Mouse (Mus musculus) neural tube, embryonic 13.5 days (tissue): ENCODE results near the gene Fam172a. TPM values are rescaled to one million over a fixed set of nuclear protein-coding genes. Genes with fewer than 3 reads are reported as not detected.

ENCODE experiments used
- ATAC-seq: fragments of 200-750 bp; cut with Nextera tagmentation; 2 replicates; pipeline ENCODE4 v1.8.0; 2017; ENCODE audit warnings: low read depth, mild to moderate bottlenecking, moderate TSS enrichment, moderate library complexity
- H3K27ac ChIP-seq: fragments of 300-500 bp; sonication (generic); replicated peaks from 2 replicates; pipeline ENCODE4 v1.5.1; 2015; ENCODE audit warnings: moderate library complexity, mild to moderate bottlenecking, inconsistent platforms
- H3K27me3 ChIP-seq: fragments of 300-500 bp; sonication (generic); 2 replicates; pipeline ENCODE4 v1.6.1; 2015; ENCODE audit warnings: mild to moderate bottlenecking, inconsistent platforms
- H3K36me3 ChIP-seq: fragments of 300-500 bp; sonication (generic); 2 replicates; pipeline ENCODE4 v1.6.1; 2015; ENCODE audit warnings: mild to moderate bottlenecking, inconsistent platforms
- H3K4me1 ChIP-seq: fragments of 300-500 bp; sonication (generic); replicated peaks from 2 replicates; pipeline ENCODE4 v1.6.1; 2015; ENCODE audit warnings: inconsistent platforms
- H3K4me2 ChIP-seq: fragments of 300-500 bp; sonication (generic); 2 replicates; pipeline ENCODE4 v1.6.1; 2015; ENCODE audit warnings: inconsistent platforms, mild to moderate bottlenecking, moderate library complexity
- H3K4me3 ChIP-seq: fragments of 300-500 bp; sonication (generic); 2 replicates; pipeline ENCODE4 v1.5.1; 2015; ENCODE audit warnings: mild to moderate bottlenecking, inconsistent platforms
- H3K9ac ChIP-seq: fragments of 300-500 bp; sonication (generic); 2 replicates; pipeline ENCODE4 v1.6.1; 2015; ENCODE audit warnings: moderate library complexity, mild to moderate bottlenecking, inconsistent platforms
- H3K9me3 ChIP-seq: fragments of 300-500 bp; sonication (generic); 2 replicates; pipeline ENCODE4 v1.6.1; 2016; ENCODE audit warnings: inconsistent platforms
- WGBS: fragments of 180-500 bp; shearing (Covaris S2); methylation state at CpG from one replicate; pipeline ENCODE4 v1.1.7; 2015; 5-methylcytosine and 5-hydroxymethylcytosine counted together
- polyA plus RNA-seq: library from polyadenylated mRNA; unstranded; fragments of >200 nt; fragmentation: Nextera tagmentation; extraction: Ambion mirVana; gene quantifications from 2 replicates; pipeline ENCODE4 v1.2.1, GENCODE M21; 2015

Gene Fam172a
- polyA plus RNA-seq, 1 experiment from 2014 or later, result 35.3 TPM

DNA sequence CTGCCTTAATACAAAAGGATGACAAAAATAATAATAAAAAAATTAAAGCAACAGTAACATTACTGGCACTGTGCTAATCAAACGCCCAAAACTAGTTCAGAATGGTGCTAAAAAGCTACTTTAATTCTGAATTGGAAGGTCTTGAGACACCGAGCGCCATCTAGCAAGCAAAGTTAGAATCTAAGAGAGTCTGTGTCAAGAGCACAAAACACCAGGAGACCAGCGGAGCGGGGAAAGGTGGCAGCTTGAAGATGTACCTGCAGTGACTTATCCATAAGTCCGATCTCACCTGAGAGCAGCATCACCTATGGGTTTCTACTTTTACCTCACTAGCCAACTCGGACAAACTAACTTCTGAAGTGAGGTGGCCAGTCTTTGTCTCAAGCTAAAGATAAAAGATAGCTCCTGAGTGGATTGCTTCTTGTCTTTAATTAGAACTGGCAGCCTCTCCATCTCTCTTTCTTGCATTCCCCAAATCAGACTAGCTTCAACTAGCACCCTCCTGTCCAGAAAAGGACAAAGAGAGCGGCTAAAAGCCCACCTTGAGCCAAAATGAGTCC, 474.1 kb downstream of the Fam172a start:
- no peak overlapping the region for H3K9ac ChIP-seq
- no peak for ATAC-seq
- H3K27me3 ChIP-seq, result peaks cover 63% of the 10 kb centered on the region
- no peak overlapping the region for H3K27ac ChIP-seq
- no peaks in the 10 kb centered on the region for H3K9me3 ChIP-seq
- no peak overlapping the region for H3K4me2 ChIP-seq
- no peaks in the 10 kb centered on the region for H3K36me3 ChIP-seq
- 6% methylated on average over 8 of the region's 8 CpGs for WGBS
- H3K4me3 ChIP-seq, result no peak overlapping the region
- H3K4me1 ChIP-seq, result peaks cover 29% of the 10 kb centered on the region

DNA sequence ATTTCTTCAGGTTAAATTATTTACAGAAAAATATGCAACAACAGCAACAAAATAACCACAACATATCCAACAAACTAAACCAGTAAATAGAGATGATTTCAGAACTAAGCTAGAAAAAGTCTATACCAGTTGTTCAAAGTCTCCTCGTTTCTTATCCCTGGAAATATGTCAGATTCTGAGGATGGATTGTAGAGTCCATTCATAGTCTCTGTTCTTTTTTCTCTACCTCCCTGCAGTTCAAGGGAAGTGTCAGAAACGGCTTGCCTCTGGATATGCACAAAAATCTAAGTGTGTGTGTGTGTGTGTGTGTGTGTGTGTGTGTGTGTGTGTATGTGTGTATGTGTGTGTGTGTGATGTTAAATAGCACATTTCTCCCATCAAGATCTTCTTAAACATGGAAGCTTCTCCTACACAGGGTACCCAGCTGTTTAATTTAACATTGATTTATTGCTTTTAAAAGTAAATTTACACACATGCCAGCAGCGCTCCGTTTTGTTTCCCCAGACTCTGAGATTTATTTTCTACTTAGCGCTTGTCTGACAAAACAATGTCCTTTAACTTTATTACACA, 475.6 kb downstream of the Fam172a start:
- Histone ChIP-seq H3K27ac (no peak overlapping the region), H3K9ac (no peak overlapping the region), H3K27me3 (peaks cover 49% of the 10 kb centered on the region), H3K9me3 (no peaks in the 10 kb centered on the region), H3K4me1 (peaks cover 35% of the 10 kb centered on the region), H3K4me3 (no peak overlapping the region), H3K36me3 (no peaks in the 10 kb centered on the region), H3K4me2 (no peak overlapping the region)
- ATAC-seq, result no peak
- WGBS, result 14% methylated on average over 5 of the region's 5 CpGs

DNA sequence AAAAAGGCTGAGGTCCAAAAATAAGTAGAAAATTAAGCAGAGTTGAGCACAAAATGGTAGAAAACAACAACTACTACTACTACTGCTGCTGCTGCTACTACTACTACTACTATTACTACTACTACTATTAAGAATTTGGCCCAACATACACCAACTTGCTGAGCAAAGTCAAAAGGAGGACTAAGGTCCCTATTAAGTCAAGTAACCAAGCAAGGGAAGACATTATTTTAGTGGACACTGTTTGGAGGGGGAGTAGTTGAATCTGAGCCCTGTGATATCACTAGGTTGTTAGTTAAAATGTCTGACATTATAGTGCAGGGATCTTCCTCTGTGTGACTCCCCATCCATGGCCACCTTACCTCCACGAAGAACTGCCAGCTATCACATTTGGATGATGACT, 476.2 kb downstream of the Fam172a start:
- Histone ChIP-seq H3K4me1 (peaks cover 41% of the 10 kb centered on the region), H3K27me3 (peaks cover 44% of the 10 kb centered on the region), H3K4me2 (no peak overlapping the region; the same call in 1 of the 2 replicates), H3K4me3 (no peak overlapping the region), H3K36me3 (no peaks in the 10 kb centered on the region), H3K9ac (no peak overlapping the region), H3K9me3 (no peaks in the 10 kb centered on the region), H3K27ac (no peak overlapping the region)
- no peak for ATAC-seq
- 3% methylated on average over 1 of the region's 1 CpGs for WGBS

DNA sequence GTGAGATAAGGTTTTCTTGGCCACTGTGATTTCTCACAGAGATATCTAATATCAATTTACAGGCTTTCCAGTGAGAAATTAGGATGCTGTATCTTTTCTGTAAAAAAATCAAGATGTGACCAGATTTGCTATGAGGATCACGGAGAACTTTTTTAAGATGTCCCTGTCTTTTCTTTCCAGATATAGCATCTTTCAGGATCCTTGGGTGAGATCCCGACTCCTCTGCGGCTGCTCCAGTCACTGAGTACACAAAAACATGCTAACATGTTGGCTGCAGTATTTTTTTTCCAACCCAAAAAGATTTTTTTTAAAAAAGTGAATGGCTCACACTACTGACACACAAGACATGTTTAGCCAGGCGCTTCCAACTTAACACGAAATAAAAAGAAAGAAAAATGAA, 476.9 kb downstream of the Fam172a start:
- peak overlapping the region; percentile 44 for H3K4me3 ChIP-seq
- 9% methylated on average over 5 of the region's 5 CpGs for WGBS
- H3K9me3 ChIP-seq, result no peaks in the 10 kb centered on the region
- peaks cover 47% of the 10 kb centered on the region for H3K4me1 ChIP-seq
- H3K4me2 ChIP-seq, result peak overlapping the region; percentile 78
- peaks cover 40% of the 10 kb centered on the region for H3K27me3 ChIP-seq
- no peak for ATAC-seq
- 0 out of 2 replicates have a peak overlapping the region, but pooled peaks have one; percentile 61 for H3K27ac ChIP-seq
- H3K9ac ChIP-seq, result peak overlapping the region; percentile 70; the same call in 1 of the 2 replicates
- H3K36me3 ChIP-seq, result no peaks in the 10 kb centered on the region

DNA sequence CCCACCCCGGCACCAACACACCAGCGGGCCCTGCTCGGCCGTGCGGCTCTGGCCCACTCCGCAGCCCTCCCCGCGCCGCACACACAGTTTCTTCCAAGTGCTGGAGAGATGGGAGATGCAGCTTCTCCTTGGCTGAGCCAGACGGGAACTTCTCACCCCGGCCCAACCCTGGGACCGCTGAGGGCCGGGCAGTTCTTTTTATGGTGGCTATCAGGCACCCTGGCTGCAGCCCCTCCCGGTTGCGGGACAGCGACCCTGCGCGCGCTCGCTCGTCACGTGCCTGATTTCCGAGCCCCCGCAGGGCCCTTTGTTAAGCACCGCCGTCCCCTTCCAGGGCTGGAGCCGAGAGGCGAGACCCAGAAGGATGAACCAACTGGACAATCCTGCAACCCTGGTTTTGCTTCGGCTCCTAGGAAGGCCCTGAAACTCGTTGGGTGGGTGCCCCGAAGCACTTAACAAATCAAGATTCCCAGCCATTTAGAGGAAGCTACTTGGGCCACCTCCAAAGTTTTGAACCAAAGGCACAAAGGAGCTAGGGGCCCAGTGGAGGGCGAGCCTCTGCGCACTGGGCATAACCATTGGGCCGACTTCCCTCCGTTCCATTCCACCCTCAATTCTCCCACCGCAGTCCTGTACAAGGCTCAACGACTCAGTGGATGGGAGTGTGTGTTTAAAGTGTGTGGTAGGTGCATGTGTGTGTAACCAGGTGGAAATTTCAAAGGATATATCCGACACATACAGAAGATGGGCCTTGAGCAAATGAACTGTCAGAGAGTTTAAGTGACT, 477.7 kb downstream of the Fam172a start:
- Histone ChIP-seq H3K9ac (peak overlapping the region; percentile 70), H3K4me2 (peak overlapping the region; percentile 78), H3K27ac (peak overlapping the region; percentile 61; the same call in 1 of the 2 replicates), H3K27me3 (peaks cover 32% of the 10 kb centered on the region), H3K36me3 (no peaks in the 10 kb centered on the region), H3K4me1 (peaks cover 53% of the 10 kb centered on the region), H3K9me3 (no peaks in the 10 kb centered on the region), H3K4me3 (peak overlapping the region; percentile 44)
- 2% methylated on average over 38 of the region's 38 CpGs for WGBS
- ATAC-seq, result peak; percentile 33

DNA sequence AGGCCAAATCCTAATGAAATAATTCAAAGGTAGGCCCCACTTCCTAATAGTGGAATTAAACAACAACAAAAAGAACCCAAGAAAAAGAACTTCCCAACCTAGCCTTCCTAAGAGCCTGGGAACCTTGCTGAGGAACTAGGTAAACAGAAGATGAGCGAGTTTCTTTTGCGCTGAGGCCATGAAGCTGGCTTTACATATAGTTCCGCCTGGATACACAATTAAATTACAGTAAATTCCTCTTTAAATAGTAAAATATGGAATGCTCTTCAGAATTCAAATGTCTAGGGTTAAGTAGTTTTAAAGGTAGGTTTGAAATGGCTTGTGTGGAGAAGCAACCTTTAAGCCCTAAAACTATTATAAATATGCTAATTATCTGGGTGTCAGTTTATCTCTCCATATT, 478.4 kb downstream of the Fam172a start:
- ATAC-seq, result no peak
- Histone ChIP-seq H3K27me3 (peaks cover 25% of the 10 kb centered on the region), H3K9me3 (no peaks in the 10 kb centered on the region), H3K36me3 (no peaks in the 10 kb centered on the region), H3K4me3 (no peak overlapping the region), H3K9ac (no peak overlapping the region), H3K4me1 (peaks cover 60% of the 10 kb centered on the region), H3K27ac (no peak overlapping the region), H3K4me2 (peak overlapping the region; percentile 78)
- 47% methylated on average over 3 of the region's 3 CpGs for WGBS

DNA sequence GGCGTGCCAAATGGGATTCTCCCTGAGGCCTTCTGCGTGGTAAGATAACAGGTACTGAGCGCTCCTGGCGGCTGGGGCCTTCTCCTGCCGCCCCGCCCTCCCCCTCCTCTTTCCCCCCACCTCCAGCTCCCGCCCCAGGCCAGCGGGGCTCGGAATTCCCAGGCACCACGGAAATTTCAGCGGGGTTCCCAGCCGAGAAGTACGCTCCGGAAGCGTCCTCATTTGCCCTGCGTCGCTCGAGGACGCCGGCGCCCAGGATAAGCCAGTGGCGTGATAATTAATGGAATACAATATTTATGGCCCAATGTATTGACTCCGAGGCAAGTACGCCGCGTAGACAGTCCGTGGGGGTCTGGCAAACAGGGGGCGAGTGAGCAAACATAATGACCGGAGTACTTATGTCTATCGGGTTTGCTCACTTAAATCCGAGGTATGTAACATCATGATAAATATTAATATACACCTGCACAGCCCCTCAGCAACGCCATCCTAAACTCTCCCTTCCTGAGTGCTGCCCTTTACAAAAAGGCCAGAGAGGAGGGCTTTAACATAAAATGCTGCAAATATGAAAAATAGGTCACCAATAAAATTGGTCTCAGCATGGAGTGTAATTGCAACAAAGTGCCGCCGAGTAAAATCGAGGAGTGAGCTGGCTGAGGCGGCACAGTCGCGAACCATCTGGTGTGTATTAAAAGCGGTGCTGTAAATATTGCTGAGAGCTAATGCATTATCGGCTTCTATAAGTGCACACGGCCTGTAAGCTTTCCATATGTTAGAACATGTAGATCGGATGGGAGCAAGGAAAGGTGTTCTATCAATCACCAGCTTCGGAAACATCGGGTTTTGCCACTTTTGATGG, 479.5 kb downstream of the Fam172a start:
- ATAC-seq, result peak; percentile 57
- Histone ChIP-seq H3K4me1 (peaks cover 63% of the 10 kb centered on the region), H3K27ac (peak overlapping the region; percentile 76), H3K36me3 (no peaks in the 10 kb centered on the region), H3K4me3 (peak overlapping the region; percentile 41), H3K9me3 (no peaks in the 10 kb centered on the region), H3K4me2 (peak overlapping the region; percentile 78), H3K27me3 (peaks cover 22% of the 10 kb centered on the region), H3K9ac (peak overlapping the region; percentile 61)
- under 1% methylated on average over 43 of the region's 44 CpGs for WGBS

DNA sequence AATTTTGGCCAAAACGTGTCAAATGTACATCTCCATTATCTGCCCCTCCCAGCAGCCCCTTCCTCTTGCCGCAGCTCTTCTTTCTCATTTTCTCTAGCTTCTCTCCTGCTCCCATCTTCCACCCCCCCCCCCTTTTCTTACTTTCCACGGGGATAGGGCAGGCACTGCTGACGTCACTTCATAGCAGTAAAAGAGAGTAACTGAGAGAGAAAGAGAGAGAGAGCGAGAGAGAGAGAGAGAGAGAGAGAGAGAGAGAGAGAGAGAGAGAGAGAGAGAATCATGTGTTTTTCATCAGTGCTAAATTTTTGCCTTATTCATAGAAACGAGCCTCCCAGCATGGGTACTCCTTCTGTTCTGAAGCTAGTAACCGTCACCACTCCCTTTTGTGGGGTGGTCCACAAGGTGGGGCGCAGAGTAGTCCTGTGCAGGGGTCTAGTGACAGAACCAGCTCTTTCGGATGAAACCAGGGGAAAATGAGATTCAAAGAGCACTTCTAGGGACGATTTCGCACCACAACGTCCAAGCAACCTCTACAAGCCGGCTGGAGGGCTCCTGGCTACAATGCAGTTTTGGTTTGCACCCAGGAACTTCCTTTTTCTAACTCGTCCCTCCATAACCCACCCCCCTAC, 480.2 kb downstream of the Fam172a start:
- Histone ChIP-seq H3K4me3 (peak overlapping the region; percentile 41), H3K4me2 (peak overlapping the region; percentile 78), H3K27ac (peak overlapping the region; percentile 76), H3K9ac (peak overlapping the region; percentile 61), H3K36me3 (no peaks in the 10 kb centered on the region), H3K27me3 (peaks cover 19% of the 10 kb centered on the region; the same call in 1 of the 2 replicates), H3K4me1 (peaks cover 65% of the 10 kb centered on the region), H3K9me3 (no peaks in the 10 kb centered on the region)
- ATAC-seq, result peak; percentile 38; the same call in 1 of the 2 replicates
- 2% methylated on average over 13 of the region's 14 CpGs for WGBS

DNA sequence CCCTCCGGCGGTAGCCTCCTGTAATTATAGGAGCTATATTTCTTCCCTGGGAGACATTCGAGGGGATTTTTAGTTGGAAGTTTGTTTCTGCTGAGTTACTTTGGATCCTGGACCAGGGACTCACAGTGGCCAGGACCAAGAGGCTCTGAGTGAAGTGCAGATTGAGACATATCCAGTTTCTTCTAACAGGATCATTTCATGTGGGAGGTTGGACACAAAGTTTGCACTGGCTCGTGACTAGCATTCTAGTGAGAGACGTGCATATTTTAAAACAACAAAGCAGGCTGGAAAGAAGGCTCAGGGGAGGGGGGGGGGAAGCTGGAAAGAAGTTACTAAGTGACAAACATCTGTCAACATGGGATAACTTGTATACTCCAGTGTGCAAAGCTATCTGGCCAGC, 481.2 kb downstream of the Fam172a start:
- Histone ChIP-seq H3K4me3 (no peak overlapping the region), H3K9ac (no peak overlapping the region), H3K4me2 (peak overlapping the region; percentile 78), H3K36me3 (0 out of 2 replicates have a peak, but pooled peaks cover 5% of the 10 kb centered on the region), H3K9me3 (no peaks in the 10 kb centered on the region), H3K27ac (peak overlapping the region; percentile 39; the same call in 1 of the 2 replicates), H3K27me3 (peaks cover 19% of the 10 kb centered on the region; the same call in 1 of the 2 replicates), H3K4me1 (peaks cover 75% of the 10 kb centered on the region)
- WGBS, result 7% methylated on average over 5 of the region's 5 CpGs
- no peak for ATAC-seq

DNA sequence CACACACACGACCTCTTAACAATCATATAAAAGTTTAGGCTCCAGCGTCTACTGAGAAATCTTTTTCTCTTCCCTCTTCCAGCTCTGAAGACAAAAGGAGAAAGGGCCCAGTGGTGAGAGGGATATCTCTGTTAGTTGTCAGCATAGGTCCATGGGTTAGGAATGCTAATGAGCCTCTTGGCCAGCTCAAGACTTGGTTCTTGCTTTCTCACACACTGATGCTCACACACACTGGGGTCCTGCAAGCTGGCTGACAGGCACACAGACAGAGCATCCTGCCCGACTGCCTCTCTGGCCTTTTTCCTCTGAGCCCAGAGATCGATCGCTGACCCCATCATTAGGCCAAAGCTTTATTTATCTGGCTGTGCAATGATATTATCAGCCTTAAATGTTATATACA, 482.2 kb downstream of the Fam172a start:
- H3K4me2 ChIP-seq, result peak overlapping the region; percentile 78; the same call in 1 of the 2 replicates
- WGBS, result 10% methylated on average over 5 of the region's 5 CpGs
- peaks cover 14% of the 10 kb centered on the region; the same call in 1 of the 2 replicates for H3K27me3 ChIP-seq
- peaks cover 13% of the 10 kb centered on the region; the same call in 1 of the 2 replicates for H3K36me3 ChIP-seq
- peaks cover 80% of the 10 kb centered on the region for H3K4me1 ChIP-seq
- no peak overlapping the region for H3K4me3 ChIP-seq
- H3K9me3 ChIP-seq, result no peaks in the 10 kb centered on the region
- ATAC-seq, result 0 out of 2 replicates have a peak, but pooled peaks have one; percentile 37
- 0 out of 2 replicates have a peak overlapping the region, but pooled peaks have one; percentile 8 for H3K9ac ChIP-seq
- H3K27ac ChIP-seq, result peak overlapping the region; percentile 68
